Mouse (Mus musculus) G1E (cell line): ENCODE measurements around the gene Ifit3. TPM values are rescaled to one million over a fixed set of nuclear protein-coding genes. Genes with fewer than 3 reads are reported as not detected.
"Not testable (repeated sequence)": the region's sequence is repeated elsewhere in the genome, so short reads cannot be mapped to it uniquely, and the experiment has no call there.

ENCODE experiments used
- ATAC-seq: 2 replicates; pipeline ENCODE4 v1.8.0; 2016; ENCODE audit warnings: mild to moderate bottlenecking; ENCODE audit not compliant: insufficient number of reproducible peaks, poor library complexity, low FRiP score, severe bottlenecking; ENCODE audit errors: extremely low read depth
- DNase-seq: peaks from one replicate; pipeline ENCODE4 v3.0.0; 2012; ENCODE audit warnings: low spot score
- H3K27me3 ChIP-seq: 2 replicates; pipeline ENCODE4 v1.6.1; 2012; ENCODE audit warnings: mild to moderate bottlenecking, low read length, inconsistent platforms; ENCODE audit not compliant: insufficient read depth
- H3K36me3 ChIP-seq: replicated peaks from 2 replicates; pipeline ENCODE3; 2012; ENCODE audit warnings: mild to moderate bottlenecking, inconsistent platforms
- H3K4me1 ChIP-seq: 2 replicates; pipeline ENCODE4 v1.6.1; 2012; ENCODE audit warnings: low read depth, low read length, inconsistent platforms, mixed read lengths; ENCODE audit not compliant: insufficient read depth
- H3K4me3 ChIP-seq: 2 replicates; pipeline ENCODE4 v1.5.1; 2012; ENCODE audit warnings: low read depth, mild to moderate bottlenecking, inconsistent platforms, low read length, moderate library complexity, mixed read lengths
- H3K9me3 ChIP-seq: replicated peaks from 2 replicates; pipeline ENCODE4 v1.6.1; 2012; ENCODE audit warnings: inconsistent platforms
- CTCF ChIP-seq: IDR thresholded peaks from 2 replicates; pipeline ENCODE4 v1.5.1; 2012; ENCODE audit warnings: low read depth, low read length, inconsistent platforms, mixed read lengths
- GATA1 ChIP-seq: IDR thresholded peaks from 2 replicates; pipeline ENCODE4 v1.6.1; 2012; ENCODE audit warnings: borderline replicate concordance, low read length, inconsistent platforms, mixed read lengths
- GATA2 ChIP-seq: IDR thresholded peaks from 2 replicates; pipeline ENCODE4 v1.6.1; 2012; ENCODE audit warnings: low read depth, low read length, inconsistent platforms, borderline replicate concordance
- POLR2AphosphoS5 ChIP-seq: IDR thresholded peaks from 2 replicates; pipeline ENCODE4 v1.6.1; 2012; ENCODE audit warnings: low read depth, low read length, inconsistent platforms; ENCODE audit not compliant: insufficient replicate concordance
- TAL1 ChIP-seq: conservative IDR thresholded peaks from 2 replicates; pipeline ENCODE4 v1.6.1; 2012; ENCODE audit warnings: low read depth, low read length, inconsistent platforms, mixed read lengths
- polyA plus RNA-seq: library from polyadenylated mRNA; stranded (reverse); fragments of >175 nt; gene quantifications from 2 replicates; pipeline ENCODE4 v1.2.3, GENCODE M21; 2012
- total RNA-seq, 2 experiments: library from RNA; stranded (forward) in 1 of 2; stranded (reverse) in 1 of 2; fragments of 200-1000 nt in 1 of 2; fragments of >200 nt in 1 of 2; fragmentation: Nextera tagmentation in 1 of 2; gene quantifications; 2 replicates each; pipeline ENCODE4 v1.2.3; 2014 to 2017

Ifit3 gene
- total and polyA plus RNA-seq, 3 experiments, result 0.60 TPM; not detected in 2

GRCm38 (mm10) chr19:34569896-34570476, 13.3 kb upstream of the Ifit3 start:
- Histone ChIP-seq H3K4me1 (no peaks in the 10 kb centered on the region), H3K4me3 (no peak overlapping the region), H3K36me3 (no peaks in the 10 kb centered on the region), H3K27me3 (peaks cover 3% of the 10 kb centered on the region), H3K9me3 (no peaks in the 10 kb centered on the region)
- TF ChIP-seq POLR2AphosphoS5 (no peak), CTCF (no peak), GATA1 (no peak), TAL1 (no peak), GATA2 (no peak)
- DNase-seq (no peak), ATAC-seq (no peak)

GRCm38 (mm10) chr19:34571080-34571479, 12.3 kb upstream of the Ifit3 start:
- no peak overlapping the region for H3K4me3 ChIP-seq
- no peaks in the 10 kb centered on the region for H3K9me3 ChIP-seq
- DNase-seq (no peak), ATAC-seq (no peak)
- no peaks in the 10 kb centered on the region for H3K36me3 ChIP-seq
- no peak for TF ChIP-seq GATA1
- TF ChIP-seq CTCF, result no peak
- no peak for TF ChIP-seq POLR2AphosphoS5
- no peak for TF ChIP-seq TAL1
- H3K4me1 ChIP-seq, result no peaks in the 10 kb centered on the region
- H3K27me3 ChIP-seq, result peaks cover 3% of the 10 kb centered on the region

- Histone ChIP-seq H3K4me3 (no peak overlapping the region), H3K36me3 (no peaks in the 10 kb centered on the region), H3K27me3 (peaks cover 3% of the 10 kb centered on the region), H3K9me3 (no peaks in the 10 kb centered on the region), H3K4me1 (no peaks in the 10 kb centered on the region)
- DNase-seq, result no peak
- no peak for ATAC-seq
- TF ChIP-seq TAL1 (no peak), GATA1 (no peak), POLR2AphosphoS5 (no peak), CTCF (no peak), GATA2 (no peak)
Observed at GRCm38 (mm10) chr19:34573650-34574049, 9.7 kb upstream of the Ifit3 start.

- TF ChIP-seq POLR2AphosphoS5 (no peak), GATA2 (no peak), CTCF (no peak), GATA1 (no peak), TAL1 (no peak)
- Histone ChIP-seq H3K9me3 (no peaks in the 10 kb centered on the region), H3K27me3 (no peaks in the 10 kb centered on the region; the same call in none of the 2 replicates), H3K4me1 (no peaks in the 10 kb centered on the region), H3K36me3 (no peaks in the 10 kb centered on the region), H3K4me3 (no peak overlapping the region)
- no peak for ATAC-seq
- no peak for DNase-seq
Observed at GRCm38 (mm10) chr19:34577121-34577520, 6.2 kb upstream of the Ifit3 start.

GRCm38 (mm10) chr19:34582696-34583095, 635 bp upstream of the Ifit3 start:
- not testable (repeated sequence) for H3K4me3 ChIP-seq, ATAC-seq, H3K9me3 ChIP-seq, H3K27me3 ChIP-seq, H3K4me1 ChIP-seq, DNase-seq, H3K36me3 ChIP-seq

GRCm38 (mm10) chr19:34585740-34586458, 2.6 kb downstream of the Ifit3 start:
- H3K4me3 ChIP-seq, H3K9me3 ChIP-seq, ATAC-seq, H3K27me3 ChIP-seq, DNase-seq, H3K36me3 ChIP-seq, H3K4me1 ChIP-seq: not testable (repeated sequence)

GRCm38 (mm10) chr19:34587898-34588692, 4.8 kb downstream of the Ifit3 start:
- not testable (repeated sequence) for DNase-seq, H3K4me1 ChIP-seq, H3K27me3 ChIP-seq, H3K9me3 ChIP-seq, ATAC-seq, H3K4me3 ChIP-seq, H3K36me3 ChIP-seq
